Mouse (Mus musculus) pancreas, adult 10 weeks (tissue): Measurements from ENCODE around the gene Zfp974. TPM values are rescaled to one million over a fixed set of nuclear protein-coding genes. Genes with fewer than 3 reads are reported as not detected.

Source experiments
- polyA plus RNA-seq: library from polyadenylated mRNA; stranded (reverse); fragments of 350-450 nt; fragmentation: Illumina TruSeq; extraction: RNeasy Lipid Tissue Mini Kit (QIAGEN cat#74804); gene quantifications from one replicate; pipeline ENCODE4 v1.2.3, GENCODE M21; 2015; ENCODE audit warnings: low read depth, low replicate concordance; ENCODE audit not compliant: insufficient read depth

Zfp974 gene
- polyA plus RNA-seq: 2.9 TPM

GRCm38 (mm10) chr7:27928818-27929695 is at the start of gene Zfp974:
Gene Zfp974, minus strand, starts transcription at chr7:27929460.

Other genes with a start within 250 kb of the Zfp974 start
- 0.39 TPM for gene Zfp607b, start 240.1 kb downstream of the Zfp974 start, polyA plus RNA-seq
- 2.9 TPM for gene Zfp60, start 198.1 kb downstream of the Zfp974 start, polyA plus RNA-seq
- 1.2 TPM for gene Zfp626, start 122.3 kb downstream of the Zfp974 start, polyA plus RNA-seq
- gene Zfp59, start 90.9 kb downstream of the Zfp974 start, polyA plus RNA-seq: 1.5 TPM
- gene Zfp607a, start 71.9 kb downstream of the Zfp974 start, polyA plus RNA-seq: 1.6 TPM
- gene Zfp780b, start 49.7 kb upstream of the Zfp974 start, polyA plus RNA-seq: 3.1 TPM
- 0.35 TPM for gene Zfp850, start 84.7 kb upstream of the Zfp974 start, polyA plus RNA-seq
- 35.1 TPM for gene Psmc4, start 120.6 kb upstream of the Zfp974 start, polyA plus RNA-seq
- gene Fcgbp, start 141.8 kb upstream of the Zfp974 start, polyA plus RNA-seq: 0.37 TPM
- gene 9530053A07Rik, start 200.0 kb upstream of the Zfp974 start, polyA plus RNA-seq: not detected
- gene Fbl, start 240.2 kb upstream of the Zfp974 start, polyA plus RNA-seq: 22.7 TPM